Mouse (Mus musculus): ENCODE data around the gene B3gat3. TPM values are rescaled to one million over a fixed set of nuclear protein-coding genes. Genes with fewer than 3 reads are reported as not detected.

The B3gat3 gene
- polyA plus RNA-seq, 1 experiment from 2014 or later = 54.6 TPM

DNA sequence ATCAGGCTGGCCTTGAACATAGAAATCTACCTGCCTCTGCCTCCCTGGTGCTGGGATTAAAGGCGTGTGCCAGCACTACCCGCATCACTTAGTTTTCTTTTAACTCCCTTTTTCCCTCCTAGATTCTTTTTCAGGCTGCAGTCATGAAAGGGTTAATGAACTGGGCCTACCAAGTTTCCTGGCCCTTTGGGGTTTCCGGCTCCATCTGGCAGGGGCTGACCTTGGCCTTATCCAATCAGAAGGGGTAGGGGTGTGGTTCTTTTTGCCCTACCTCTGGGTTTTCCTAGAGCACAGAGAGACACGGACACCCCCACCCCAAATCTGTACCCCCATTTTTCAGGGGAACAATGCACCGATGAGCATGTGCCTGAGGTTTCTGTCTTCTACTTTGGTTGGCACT, 24.6 kb downstream of the B3gat3 start:
- peaks cover 61% of the 10 kb centered on the region for H3K36me3 ChIP-seq
- H3K9ac ChIP-seq = peak overlapping the region; percentile 61; the same call in 1 of the 2 replicates
- H3K27me3 ChIP-seq = no peaks in the 10 kb centered on the region
- no peaks in the 10 kb centered on the region for H3K9me3 ChIP-seq
- peak overlapping the region; percentile 29 for H3K4me3 ChIP-seq
- peak overlapping the region; percentile 59 for H3K4me2 ChIP-seq
- no peak for ATAC-seq (ENCODE audit: insufficient number of reproducible peaks, insufficient read depth, low FRiP score, low TSS enrichment, low read depth)
- peak overlapping the region; percentile 64 for H3K27ac ChIP-seq
- 29% methylated on average over 5 of the region's 5 CpGs for WGBS
- H3K4me1 ChIP-seq = peaks cover 43% of the 10 kb centered on the region

DNA sequence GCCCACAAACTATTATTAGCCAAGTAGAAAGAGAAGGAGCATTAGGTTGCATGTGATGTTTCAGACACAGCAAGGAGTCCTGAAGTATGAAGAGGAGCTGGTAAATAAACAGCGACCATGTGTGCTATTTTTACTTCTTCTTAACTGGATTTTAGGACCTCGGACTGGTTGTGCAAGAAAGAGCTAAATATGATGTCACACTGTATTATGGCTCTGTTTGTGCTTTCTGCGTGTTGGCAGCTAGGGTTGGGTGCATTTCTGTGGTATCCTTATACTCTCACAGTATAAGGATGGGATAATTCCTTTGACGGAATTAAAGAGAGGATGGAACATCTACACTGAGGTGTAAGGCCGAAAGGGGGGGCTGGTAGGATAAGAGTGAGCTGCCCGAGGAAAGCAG, 25.1 kb downstream of the B3gat3 start:
- H3K4me2 ChIP-seq = peak overlapping the region; percentile 59
- H3K4me1 ChIP-seq = peaks cover 41% of the 10 kb centered on the region
- no peaks in the 10 kb centered on the region for H3K9me3 ChIP-seq
- peaks cover 62% of the 10 kb centered on the region for H3K36me3 ChIP-seq
- H3K27ac ChIP-seq = peak overlapping the region; percentile 64; the same call in 1 of the 2 replicates
- no peaks in the 10 kb centered on the region for H3K27me3 ChIP-seq
- H3K9ac ChIP-seq = peak overlapping the region; percentile 61; the same call in 1 of the 2 replicates
- ATAC-seq (ENCODE audit: insufficient number of reproducible peaks, insufficient read depth, low FRiP score, low TSS enrichment, low read depth) = no peak
- peak overlapping the region; percentile 29 for H3K4me3 ChIP-seq
- WGBS = 78% methylated on average over 6 of the region's 6 CpGs

DNA sequence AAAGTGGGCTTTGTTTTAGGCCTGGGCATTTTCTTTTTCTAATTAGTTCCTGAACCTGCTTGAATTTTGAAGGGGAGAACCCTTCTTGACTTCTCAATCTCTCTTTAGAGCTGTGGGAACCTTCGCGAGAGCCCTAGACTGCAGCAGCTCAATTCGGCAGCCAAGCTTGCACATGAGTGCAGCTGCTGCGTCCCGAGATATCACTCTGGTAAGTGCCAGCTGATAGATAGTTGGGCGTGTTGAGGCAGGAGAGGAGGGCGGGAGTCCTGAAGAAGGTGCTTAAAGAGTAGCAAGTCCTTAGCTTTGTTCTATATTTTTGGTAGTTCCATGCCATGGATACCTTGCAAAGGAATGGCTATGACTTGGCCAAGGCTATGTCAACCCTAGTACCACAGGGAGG, 26.8 kb downstream of the B3gat3 start:
- peaks cover 28% of the 10 kb centered on the region for H3K4me1 ChIP-seq
- no peaks in the 10 kb centered on the region for H3K27me3 ChIP-seq
- H3K4me2 ChIP-seq = no peak overlapping the region
- ATAC-seq (ENCODE audit: insufficient number of reproducible peaks, insufficient read depth, low FRiP score, low TSS enrichment, low read depth) = no peak
- H3K36me3 ChIP-seq = peaks cover 77% of the 10 kb centered on the region
- H3K9ac ChIP-seq = no peak overlapping the region
- H3K27ac ChIP-seq = no peak overlapping the region
- 87% methylated on average over 7 of the region's 7 CpGs for WGBS
- no peaks in the 10 kb centered on the region for H3K9me3 ChIP-seq
- no peak overlapping the region for H3K4me3 ChIP-seq

DNA sequence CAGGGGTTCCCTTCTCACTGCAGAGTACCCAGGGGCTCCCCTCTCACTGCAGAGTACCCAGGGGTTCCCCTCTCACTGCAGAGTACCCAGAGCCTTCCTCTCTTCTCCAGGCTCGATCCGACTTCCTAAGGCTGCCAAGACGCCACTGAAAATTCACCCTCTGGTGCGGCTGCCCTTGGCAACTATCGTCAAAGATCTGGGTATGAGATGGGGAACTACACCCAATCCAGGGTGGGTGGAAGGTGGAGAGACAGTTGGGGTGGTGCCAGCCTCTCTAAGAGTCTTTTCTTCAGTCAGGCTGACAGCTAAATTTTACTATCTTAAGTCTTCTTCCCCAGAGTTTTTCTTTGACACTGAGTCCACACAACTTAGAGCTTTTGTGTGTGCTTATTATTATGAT, 30.0 kb downstream of the B3gat3 start:
- ATAC-seq (ENCODE audit: insufficient number of reproducible peaks, insufficient read depth, low FRiP score, low TSS enrichment, low read depth) = no peak
- H3K27me3 ChIP-seq = no peaks in the 10 kb centered on the region
- WGBS = 86% methylated on average over 5 of the region's 5 CpGs
- H3K9me3 ChIP-seq = no peaks in the 10 kb centered on the region
- no peak overlapping the region for H3K27ac ChIP-seq
- H3K4me3 ChIP-seq = no peak overlapping the region
- peaks cover 28% of the 10 kb centered on the region for H3K4me1 ChIP-seq
- H3K36me3 ChIP-seq = peaks cover 75% of the 10 kb centered on the region
- no peak overlapping the region for H3K9ac ChIP-seq
- H3K4me2 ChIP-seq = no peak overlapping the region

DNA sequence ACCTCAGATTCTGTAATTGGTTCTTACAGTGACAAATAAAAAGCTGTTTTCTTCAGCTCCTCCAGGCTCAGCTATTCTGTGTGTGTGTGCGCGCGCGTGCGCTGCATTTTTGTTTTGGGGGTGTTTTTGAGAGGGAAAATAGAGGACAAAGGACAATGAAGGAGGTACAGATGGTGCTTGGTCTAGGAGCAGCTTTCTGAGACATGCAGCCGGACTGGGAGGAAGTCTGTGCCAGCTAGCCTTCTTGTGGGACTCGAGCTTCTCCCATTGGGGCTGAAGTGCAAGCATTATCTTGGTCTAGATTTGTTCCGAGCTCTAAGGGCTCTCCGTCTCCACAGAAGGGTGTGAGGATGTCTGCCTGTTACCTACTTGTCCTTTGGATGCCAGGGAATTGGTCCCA, 32.1 kb downstream of the B3gat3 start:
- no peaks in the 10 kb centered on the region for H3K27me3 ChIP-seq
- no peak overlapping the region for H3K4me2 ChIP-seq
- H3K4me1 ChIP-seq = peaks cover 26% of the 10 kb centered on the region
- peak overlapping the region; percentile 72; the same call in 1 of the 2 replicates for H3K9ac ChIP-seq
- H3K27ac ChIP-seq = peak overlapping the region; percentile 86; the same call in 1 of the 2 replicates
- H3K4me3 ChIP-seq = no peak overlapping the region
- no peak for ATAC-seq (ENCODE audit: insufficient number of reproducible peaks, insufficient read depth, low FRiP score, low TSS enrichment, low read depth)
- WGBS = 92% methylated on average over 9 of the region's 9 CpGs
- peaks cover 73% of the 10 kb centered on the region for H3K36me3 ChIP-seq
- H3K9me3 ChIP-seq = no peaks in the 10 kb centered on the region

DNA sequence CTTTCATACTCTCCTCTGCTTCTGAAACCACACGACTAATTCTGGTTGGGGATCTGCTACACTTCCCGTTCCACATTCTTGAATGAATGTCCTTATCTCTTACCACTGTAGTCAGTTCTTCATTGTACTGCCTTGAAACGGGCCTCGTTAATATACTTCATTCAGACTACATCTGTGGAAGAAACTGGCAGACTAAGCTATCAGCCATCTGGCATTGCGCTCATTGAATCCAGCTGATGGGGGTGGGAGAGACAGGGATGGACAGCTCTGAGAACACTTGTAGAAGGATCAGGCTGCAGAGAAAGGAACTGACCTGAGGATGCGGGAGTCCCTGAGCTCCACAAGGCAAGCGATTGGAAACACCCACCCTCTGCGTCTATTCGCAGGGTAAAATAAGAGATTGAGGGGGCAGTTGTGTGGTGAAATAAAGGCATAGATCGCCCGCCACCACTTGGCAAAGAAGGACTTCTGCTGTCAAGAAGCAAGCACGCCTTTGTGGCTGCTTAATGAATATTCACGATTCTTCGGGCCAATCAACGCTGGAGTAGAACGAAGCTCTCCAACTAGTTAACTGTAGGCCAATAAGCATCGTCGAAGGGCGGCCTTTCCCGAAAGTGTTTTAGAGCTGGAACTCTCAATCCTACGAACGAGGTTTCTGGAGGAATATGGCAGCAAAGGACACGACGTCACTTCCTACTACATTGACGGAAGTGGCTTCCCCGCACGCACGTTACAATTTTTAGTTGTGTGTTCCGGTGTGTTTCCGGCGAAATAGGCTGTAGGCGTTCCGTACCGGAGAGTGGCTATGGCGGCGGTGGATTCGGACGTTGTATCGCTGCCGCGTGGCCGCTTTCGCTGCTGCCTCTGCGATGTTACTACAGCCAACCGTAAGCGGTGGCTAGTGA, 33.2 kb downstream of the B3gat3 start, which contains the start of gene Tut1:
Gene Tut1, plus strand, starts transcription at position 713 of the 905 bp plus-strand sequence.
- ATAC-seq (ENCODE audit: insufficient number of reproducible peaks, insufficient read depth, low FRiP score, low TSS enrichment, low read depth) = peak; percentile 90
- Histone ChIP-seq H3K4me3 (peak within 1 kb of the TSS; percentile 83), H3K36me3 (peaks cover 71% of the 10 kb centered on the region), H3K4me2 (peak within 1 kb of the TSS; percentile 82), H3K9ac (peak within 1 kb of the TSS; percentile 81), H3K27ac (peak within 1 kb of the TSS; percentile 86), H3K4me1 (peaks cover 26% of the 10 kb centered on the region), H3K9me3 (no peaks in the 10 kb centered on the region), H3K27me3 (no peaks in the 10 kb centered on the region)
- WGBS = 3% methylated on average over 46 of the region's 46 CpGs

DNA sequence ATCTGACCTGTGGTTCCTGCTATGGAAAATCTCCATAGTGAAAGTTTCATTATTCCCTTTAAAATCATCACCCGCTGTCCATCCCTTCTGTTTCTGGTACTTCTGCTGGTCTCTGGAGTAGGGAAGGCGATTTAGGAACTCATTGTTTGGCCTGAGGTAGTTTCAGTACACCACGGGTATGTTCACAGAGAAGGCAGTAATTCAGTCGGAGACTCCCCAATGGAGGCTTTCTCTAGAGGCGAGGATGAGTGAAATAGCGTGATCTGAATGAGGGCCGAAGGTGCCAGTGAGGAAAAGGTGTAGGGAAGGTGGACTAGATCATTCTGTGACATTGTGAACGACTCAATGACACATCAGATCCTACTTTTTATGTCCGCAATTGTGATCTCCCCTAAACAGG, 34.0 kb downstream of the B3gat3 start:
- Histone ChIP-seq H3K36me3 (peaks cover 70% of the 10 kb centered on the region), H3K27me3 (no peaks in the 10 kb centered on the region), H3K27ac (peak overlapping the region; percentile 86), H3K4me2 (peak overlapping the region; percentile 82), H3K4me3 (peak overlapping the region; percentile 83), H3K4me1 (peaks cover 26% of the 10 kb centered on the region), H3K9ac (peak overlapping the region; percentile 81), H3K9me3 (no peaks in the 10 kb centered on the region)
- WGBS = 5% methylated on average over 9 of the region's 9 CpGs
- ATAC-seq (ENCODE audit: insufficient number of reproducible peaks, insufficient read depth, low FRiP score, low TSS enrichment, low read depth) = no peak

DNA sequence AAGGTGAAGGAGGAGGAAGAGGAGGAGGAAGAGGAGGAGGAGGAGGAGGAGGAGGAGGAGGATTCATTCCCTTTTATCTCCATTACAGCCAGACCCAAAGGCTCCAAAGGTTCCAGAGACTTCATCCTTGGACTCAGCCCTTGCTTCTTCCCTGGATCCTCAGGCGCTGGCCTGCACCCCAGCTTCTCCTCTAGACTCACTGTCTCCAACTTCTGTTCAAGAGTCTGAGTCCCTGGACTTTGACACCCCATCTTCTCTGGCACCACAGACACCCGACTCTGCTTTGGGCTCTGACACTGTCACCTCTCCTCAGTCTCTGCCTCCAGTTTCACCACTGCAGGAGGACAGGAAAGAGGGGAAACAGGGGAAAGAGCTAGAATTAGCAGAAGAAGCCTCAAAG, 42.1 kb downstream of the B3gat3 start:
- no peak for ATAC-seq (ENCODE audit: insufficient number of reproducible peaks, insufficient read depth, low FRiP score, low TSS enrichment, low read depth)
- Histone ChIP-seq H3K4me1 (peaks cover 15% of the 10 kb centered on the region), H3K36me3 (peaks cover 87% of the 10 kb centered on the region), H3K27me3 (no peaks in the 10 kb centered on the region), H3K4me3 (no peak overlapping the region), H3K27ac (no peak overlapping the region), H3K9ac (no peak overlapping the region), H3K4me2 (no peak overlapping the region), H3K9me3 (no peaks in the 10 kb centered on the region)
- 81% methylated on average over 2 of the region's 2 CpGs for WGBS

DNA sequence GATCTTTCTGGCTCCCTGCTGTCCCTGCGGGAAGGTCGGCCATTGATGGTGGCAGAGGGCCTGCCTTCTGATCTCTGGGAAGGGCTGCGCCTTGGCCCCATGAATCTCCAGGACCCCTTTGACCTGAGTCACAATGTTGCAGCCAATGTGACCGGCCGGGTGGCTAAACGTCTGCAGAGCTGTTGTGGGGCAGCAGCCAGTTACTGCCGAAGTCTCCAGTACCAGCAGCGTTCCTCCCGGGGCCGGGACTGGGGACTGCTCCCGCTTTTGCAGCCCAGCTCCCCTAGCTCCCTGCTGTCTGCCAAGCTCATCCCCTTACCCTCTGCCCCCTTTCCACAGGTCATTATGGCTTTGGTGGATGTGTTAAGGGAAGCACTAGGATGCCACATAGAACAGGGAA, 44.9 kb downstream of the B3gat3 start:
- Histone ChIP-seq H3K27me3 (no peaks in the 10 kb centered on the region), H3K4me1 (peaks cover 26% of the 10 kb centered on the region), H3K9me3 (no peaks in the 10 kb centered on the region), H3K36me3 (peaks cover 79% of the 10 kb centered on the region), H3K4me3 (no peak overlapping the region), H3K27ac (peak overlapping the region; percentile 97; the same call in 1 of the 2 replicates), H3K9ac (peak overlapping the region; percentile 77), H3K4me2 (no peak overlapping the region)
- WGBS = 84% methylated on average over 11 of the region's 11 CpGs
- ATAC-seq (ENCODE audit: insufficient number of reproducible peaks, insufficient read depth, low FRiP score, low TSS enrichment, low read depth) = no peak

DNA sequence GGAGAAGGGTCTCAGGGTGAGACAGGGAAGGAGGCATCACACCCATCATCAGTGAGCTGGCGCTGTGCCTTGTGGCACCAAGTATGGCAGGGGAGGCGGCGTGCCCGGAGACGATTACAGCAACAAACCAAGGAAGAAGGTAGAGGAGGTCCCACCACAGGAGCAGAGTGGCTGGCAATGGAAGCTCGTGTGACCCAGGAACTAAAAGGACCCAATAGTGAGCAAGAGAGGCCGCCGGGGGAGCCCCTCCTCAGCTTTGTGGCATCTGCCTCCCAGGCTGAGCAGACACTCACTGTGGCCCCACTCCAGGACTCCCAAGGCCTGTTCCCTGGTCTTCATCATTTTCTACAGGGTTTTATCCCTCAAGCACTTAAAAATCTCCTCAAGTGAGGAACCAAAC, 45.6 kb downstream of the B3gat3 start:
- H3K9me3 ChIP-seq = no peaks in the 10 kb centered on the region
- no peaks in the 10 kb centered on the region for H3K27me3 ChIP-seq
- H3K9ac ChIP-seq = peak overlapping the region; percentile 77
- 68% methylated on average over 8 of the region's 8 CpGs for WGBS
- peaks cover 79% of the 10 kb centered on the region for H3K36me3 ChIP-seq
- peak overlapping the region; percentile 70 for H3K4me2 ChIP-seq
- H3K4me3 ChIP-seq = peak overlapping the region; percentile 84
- peak overlapping the region; percentile 97 for H3K27ac ChIP-seq
- peaks cover 26% of the 10 kb centered on the region for H3K4me1 ChIP-seq
- ATAC-seq (ENCODE audit: insufficient number of reproducible peaks, insufficient read depth, low FRiP score, low TSS enrichment, low read depth) = no peak

DNA sequence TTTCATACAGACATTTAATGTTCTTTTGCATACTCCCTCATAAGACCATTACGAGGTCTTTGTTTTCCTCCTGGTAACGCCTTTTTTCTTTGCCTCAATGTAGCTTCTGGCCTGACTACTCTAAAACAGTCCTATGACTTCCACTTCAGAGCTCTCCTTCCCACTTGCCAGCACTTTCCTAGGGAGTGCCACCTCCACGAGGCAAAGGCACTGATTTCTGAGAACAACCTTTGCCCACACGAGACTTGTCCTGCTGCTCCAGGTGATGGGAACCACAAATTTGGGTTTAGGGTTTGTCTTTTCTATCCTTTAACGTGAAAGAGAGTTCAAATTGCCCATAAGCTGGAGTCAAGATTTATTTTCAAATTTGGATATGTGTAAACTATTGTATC, 46.0 kb downstream of the B3gat3 start:
- Histone ChIP-seq H3K9me3 (no peaks in the 10 kb centered on the region), H3K36me3 (peaks cover 80% of the 10 kb centered on the region), H3K9ac (peak overlapping the region; percentile 77), H3K4me3 (peak overlapping the region; percentile 84), H3K4me1 (peaks cover 26% of the 10 kb centered on the region), H3K27me3 (no peaks in the 10 kb centered on the region), H3K27ac (peak overlapping the region; percentile 97), H3K4me2 (peak overlapping the region; percentile 70)
- no peak for ATAC-seq (ENCODE audit: insufficient number of reproducible peaks, insufficient read depth, low FRiP score, low TSS enrichment, low read depth)
- WGBS = 39% methylated on average over 5 of the region's 5 CpGs

All from embryonic facial prominence, embryonic 13.5 days (tissue).